Mouse (Mus musculus) spleen, postnatal 10 days (tissue): Measurements from ENCODE around the gene Tuba1c.

Source experiments
- DNase-seq, 2 experiments: peaks; one replicate each; pipeline ENCODE4 v3.0.0; 2021 to 2022; ENCODE audit warnings: low spot score in 2 of 2

The Tuba1c gene

GRCm38 (mm10) chr15:98996840-98997239 lies 32.9 kb upstream of the Tuba1c start:
- no peak for DNase-seq

- DNase-seq, result no peak
Measured at GRCm38 (mm10) chr15:98997938-98998774, 31.5 kb upstream of the Tuba1c start.

- DNase-seq, result no peak
Measured at GRCm38 (mm10) chr15:98998775-98999157, 30.9 kb upstream of the Tuba1c start.

GRCm38 (mm10) chr15:99000535-99001283 lies 29.0 kb upstream of the Tuba1c start:
- DNase-seq, result peak; percentile 43 to 73

GRCm38 (mm10) chr15:99001451-99001931 lies 28.2 kb upstream of the Tuba1c start:
- DNase-seq, result no peak

GRCm38 (mm10) chr15:99003600-99003999 lies 26.1 kb upstream of the Tuba1c start:
- no peak for DNase-seq

- DNase-seq, result peak in 1 of 2 experiments; percentile 39
Measured at GRCm38 (mm10) chr15:99008801-99009241, 20.9 kb upstream of the Tuba1c start.

- DNase-seq, result no peak
Measured at GRCm38 (mm10) chr15:99010896-99011295, 18.8 kb upstream of the Tuba1c start.

- DNase-seq, result no peak
Measured at GRCm38 (mm10) chr15:99011946-99012345, 17.7 kb upstream of the Tuba1c start.

GRCm38 (mm10) chr15:99014496-99015030 lies 15.1 kb upstream of the Tuba1c start:
- DNase-seq, result no peak

- no peak for DNase-seq
Measured at GRCm38 (mm10) chr15:99017355-99017761, 12.3 kb upstream of the Tuba1c start.

- DNase-seq, result no peak
Measured at GRCm38 (mm10) chr15:99017986-99018385, 11.7 kb upstream of the Tuba1c start.

- DNase-seq, result no peak
Measured at GRCm38 (mm10) chr15:99018630-99019029, 11.1 kb upstream of the Tuba1c start.

GRCm38 (mm10) chr15:99019436-99019835 lies 10.3 kb upstream of the Tuba1c start:
- no peak for DNase-seq

- no peak for DNase-seq
Measured at GRCm38 (mm10) chr15:99020171-99020570, 9.5 kb upstream of the Tuba1c start.

GRCm38 (mm10) chr15:99021255-99021654 lies 8.4 kb upstream of the Tuba1c start:
- DNase-seq, result no peak

GRCm38 (mm10) chr15:99024668-99025314 lies 4.9 kb upstream of the Tuba1c start:
- DNase-seq, result peak; percentile 78 to 92

- DNase-seq, result no peak
Measured at GRCm38 (mm10) chr15:99025414-99025813, 4.3 kb upstream of the Tuba1c start.

GRCm38 (mm10) chr15:99026259-99026658 lies 3.4 kb upstream of the Tuba1c start:
- DNase-seq, result peak; percentile 49 to 85

GRCm38 (mm10) chr15:99027116-99027515 lies 2.6 kb upstream of the Tuba1c start:
- DNase-seq, result no peak

GRCm38 (mm10) chr15:99028874-99029458 lies 725 bp upstream of the Tuba1c start:
- peak; percentile 47 to 51 for DNase-seq
